Mouse (Mus musculus) heart, postnatal 36 days (tissue): Measurements from ENCODE around the gene Tacr3. TPM values are rescaled to one million over a fixed set of nuclear protein-coding genes. Genes with fewer than 3 reads are reported as not detected.

Experiments used
- DNase-seq, 2 experiments: peaks; one replicate each; pipeline ENCODE4 v3.0.0; 2021 to 2022
- intact Hi-C: fragments of 180-260 bp; cut with DNase I; formaldehyde crosslinking; loops from one replicate; pipeline ENCODE4 v1.15.1; 2025
- total RNA-seq, 2 experiments: library from RNA; stranded (reverse); gene quantifications; 2 replicates each; pipeline ENCODE4 v1.2.3; 2021

The Tacr3 gene
- not detected for total RNA-seq

DNA sequence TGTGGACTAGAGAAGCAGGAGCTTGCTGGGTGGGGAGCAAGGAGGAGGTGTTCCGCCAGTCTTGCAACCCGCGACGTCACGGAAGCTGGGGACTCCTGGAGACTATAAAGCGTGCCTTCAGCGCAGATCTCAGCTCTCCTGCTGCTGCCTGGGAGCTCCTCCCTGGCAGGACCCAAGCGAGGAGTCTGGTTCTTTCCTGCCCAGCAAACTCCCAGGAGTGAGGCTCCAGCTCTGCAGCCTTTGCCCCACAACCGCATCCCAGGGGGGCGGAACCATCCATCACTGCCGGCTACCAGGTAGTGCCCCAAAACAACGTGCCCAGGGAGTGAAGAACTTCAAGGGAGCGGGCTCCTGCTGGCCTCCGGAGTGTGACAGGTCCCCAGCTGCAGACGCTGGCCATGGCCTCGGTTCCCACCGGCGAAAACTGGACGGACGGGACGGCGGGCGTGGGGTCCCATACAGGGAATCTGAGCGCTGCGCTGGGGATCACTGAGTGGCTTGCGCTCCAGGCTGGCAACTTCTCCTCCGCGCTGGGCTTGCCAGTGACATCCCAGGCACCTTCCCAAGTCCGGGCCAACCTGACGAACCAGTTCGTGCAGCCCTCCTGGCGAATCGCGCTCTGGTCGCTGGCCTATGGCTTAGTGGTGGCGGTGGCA is at the start of gene Tacr3:
Tacr3 (plus strand) TSS at position 133 of the 656 bp plus-strand sequence.
- DNase-seq: no peak
- intact Hi-C loops: no loop called here

DNA sequence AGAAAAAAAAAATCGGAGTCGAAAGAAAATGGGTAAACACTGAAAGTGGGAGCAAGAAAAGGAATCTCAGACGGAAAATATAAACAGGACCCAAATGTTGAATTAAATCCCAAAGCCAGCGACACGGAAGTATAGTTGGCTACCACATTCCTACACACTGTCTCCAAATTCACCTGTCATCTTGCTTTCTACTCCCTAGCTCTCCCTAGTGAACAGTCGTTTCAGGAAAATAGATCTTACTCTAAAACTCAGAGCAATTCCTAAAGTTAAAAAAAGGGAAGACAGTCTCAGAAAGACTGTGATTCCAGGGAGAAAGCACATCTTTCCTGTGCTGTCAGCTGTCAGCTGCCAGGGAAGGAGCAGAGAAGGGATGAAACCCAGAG is 324 bp upstream of the Tacr3 start:
- intact Hi-C loops: no loop called here
- DNase-seq: no peak

DNA sequence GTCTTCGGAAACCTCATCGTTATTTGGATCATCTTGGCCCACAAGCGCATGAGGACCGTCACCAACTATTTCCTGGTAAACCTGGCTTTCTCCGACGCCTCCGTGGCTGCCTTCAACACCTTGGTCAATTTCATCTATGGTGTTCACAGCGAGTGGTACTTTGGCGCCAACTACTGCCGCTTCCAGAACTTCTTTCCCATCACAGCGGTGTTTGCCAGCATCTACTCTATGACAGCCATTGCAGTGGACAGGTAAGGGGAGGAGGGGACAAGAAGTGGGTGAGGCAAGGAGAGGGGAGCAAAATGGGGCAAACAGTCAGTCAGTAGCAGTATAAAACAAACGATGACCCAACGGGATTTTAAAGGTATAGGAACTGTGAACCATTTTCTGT is 719 bp downstream of the Tacr3 start:
- no peak for DNase-seq
- intact Hi-C loops: no loop called here

DNA sequence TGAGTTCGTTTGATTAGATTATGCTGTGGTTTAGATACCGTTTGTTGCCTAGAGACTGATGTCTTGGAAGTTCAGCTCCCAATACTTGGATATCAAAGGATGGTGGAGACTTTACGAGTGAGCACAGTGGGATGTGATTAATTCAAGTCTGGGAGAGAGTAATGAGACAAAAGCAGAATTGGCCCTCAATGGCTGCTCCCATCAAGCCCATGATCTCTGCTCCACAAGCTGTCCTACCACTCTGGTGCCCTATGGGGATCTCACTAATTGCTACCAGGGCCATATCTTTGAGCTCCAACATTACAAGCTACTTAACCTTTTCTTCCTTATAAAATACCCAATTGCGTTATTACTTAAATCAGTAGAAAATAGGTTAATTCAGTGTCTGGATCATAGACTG is 22.5 kb downstream of the Tacr3 start:
- intact Hi-C loops: no loop called here
- no peak for DNase-seq

DNA sequence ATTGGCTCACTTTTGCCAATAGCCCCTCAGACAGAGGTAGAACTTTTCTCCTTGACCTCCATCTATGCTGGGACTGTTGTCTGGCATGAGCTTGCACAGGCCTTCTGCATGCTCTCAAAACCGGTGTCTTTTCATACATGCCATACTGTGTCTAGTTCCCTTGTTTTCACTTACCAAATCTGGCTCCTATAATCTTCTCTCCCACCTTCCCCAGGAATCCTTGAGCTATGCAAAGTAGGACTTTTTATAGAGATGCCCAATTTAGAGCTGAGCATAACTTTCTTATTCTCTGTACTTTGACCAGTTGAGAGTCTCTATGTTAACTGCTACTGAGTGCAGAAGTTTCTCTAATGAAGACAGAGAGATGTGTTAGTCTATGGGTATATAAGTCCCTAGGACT is 48.9 kb downstream of the Tacr3 start:
- intact Hi-C loops: no loop called here
- DNase-seq: no peak

DNA sequence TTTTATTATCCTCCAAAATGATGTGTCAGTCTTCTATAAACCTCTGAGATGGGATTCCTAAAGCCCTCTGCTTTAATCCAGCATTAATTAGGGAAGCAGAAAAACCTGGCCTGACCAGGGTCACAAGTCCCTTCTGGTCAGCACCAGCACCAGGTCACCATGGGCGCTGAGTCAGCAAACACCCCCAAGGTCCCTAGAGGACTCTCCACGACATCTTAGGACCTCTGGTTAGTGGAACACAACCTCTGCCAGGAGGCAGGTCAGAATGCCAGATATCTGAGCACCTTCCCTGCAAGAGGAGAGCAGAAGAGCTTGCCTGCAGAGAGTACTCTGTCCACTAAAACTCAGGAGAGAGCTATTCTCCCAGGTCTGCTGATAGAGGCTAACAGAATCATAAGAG is 67.0 kb downstream of the Tacr3 start:
- DNase-seq: no peak
- intact Hi-C loops: no loop called here

DNA sequence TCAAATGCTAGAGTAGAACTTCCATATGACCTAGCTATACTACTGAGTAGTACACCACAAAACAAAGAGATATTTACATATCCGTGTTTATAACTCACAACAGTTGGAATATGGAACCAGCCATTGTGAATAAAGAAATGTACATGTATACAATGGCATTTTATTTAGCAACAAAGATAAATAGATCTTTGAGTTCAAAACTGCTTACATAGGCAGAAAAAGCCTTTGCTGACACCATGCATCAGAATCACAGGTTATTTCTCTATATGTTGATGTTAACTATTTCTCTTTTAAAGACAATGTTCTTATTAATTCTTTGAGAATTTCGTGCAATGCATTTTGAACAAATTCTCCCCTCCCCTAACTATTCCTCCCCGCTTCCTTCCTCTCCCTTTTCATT is 80.1 kb downstream of the Tacr3 start:
- no peak for DNase-seq
- intact Hi-C loops: no loop called here

DNA sequence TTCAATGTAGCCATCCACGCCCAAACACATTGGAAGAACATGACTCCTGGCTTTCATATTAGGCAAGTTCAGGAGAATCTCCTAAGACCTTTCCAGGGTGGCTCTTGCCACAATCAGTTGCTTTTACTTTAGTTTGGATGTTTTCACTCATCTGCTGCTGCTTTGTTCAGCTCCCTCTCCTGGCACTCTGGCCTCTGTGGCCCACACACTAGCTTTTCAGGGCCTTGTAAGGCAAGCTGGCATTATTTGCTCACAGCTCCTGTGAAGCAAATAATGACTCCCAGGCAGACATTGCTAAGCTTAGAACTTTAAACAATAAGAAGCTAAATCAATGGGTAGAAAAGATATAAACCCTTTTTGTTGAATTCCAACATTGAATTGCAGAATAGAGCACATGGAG is 105.9 kb downstream of the Tacr3 start:
- intact Hi-C loops: no loop called here

DNA sequence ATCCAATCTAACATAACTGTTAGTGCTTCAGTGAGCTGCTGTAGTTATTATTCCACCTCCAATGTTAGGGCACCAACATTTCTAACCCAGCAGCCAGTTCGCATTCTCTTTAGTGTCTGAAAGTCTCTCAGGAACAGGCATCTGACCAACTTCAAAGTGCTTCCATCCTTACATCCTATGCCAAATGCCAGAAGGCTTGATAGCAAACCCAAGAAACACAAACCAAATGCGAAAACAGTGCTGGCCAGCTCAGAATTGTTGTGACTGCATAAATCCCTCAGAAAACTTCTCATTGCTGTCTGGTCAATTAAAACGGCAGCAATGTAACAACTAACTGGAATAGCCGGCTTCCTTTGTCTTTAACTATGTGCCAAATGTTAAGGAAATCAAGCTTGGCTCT is 106.7 kb downstream of the Tacr3 start:
- DNase-seq: no peak
- intact Hi-C loops: no loop called here

More for the DNA sequence above, 105.9 kb downstream of the Tacr3 start:
- DNase-seq: no peak

DNA sequence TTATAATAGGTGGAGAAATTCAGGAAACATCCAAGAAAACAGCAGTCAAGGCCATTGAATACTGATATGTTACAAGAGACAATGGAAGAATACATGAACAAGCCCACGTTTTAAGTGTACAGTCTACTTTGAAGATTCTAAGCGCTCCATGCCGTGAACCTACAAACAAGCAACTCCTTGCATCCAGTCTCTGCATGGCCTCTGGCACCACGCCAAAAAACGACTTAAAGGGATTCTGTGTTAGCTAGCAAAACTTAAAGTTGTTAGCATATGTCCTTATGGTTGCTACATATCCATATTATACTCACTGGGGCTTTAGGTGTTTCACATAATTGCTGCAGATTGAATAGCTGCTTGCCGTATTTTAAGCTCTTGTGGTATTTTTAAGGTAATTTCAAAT is 134.7 kb downstream of the Tacr3 start:
- DNase-seq: no peak
- intact Hi-C loops: no loop called here

DNA sequence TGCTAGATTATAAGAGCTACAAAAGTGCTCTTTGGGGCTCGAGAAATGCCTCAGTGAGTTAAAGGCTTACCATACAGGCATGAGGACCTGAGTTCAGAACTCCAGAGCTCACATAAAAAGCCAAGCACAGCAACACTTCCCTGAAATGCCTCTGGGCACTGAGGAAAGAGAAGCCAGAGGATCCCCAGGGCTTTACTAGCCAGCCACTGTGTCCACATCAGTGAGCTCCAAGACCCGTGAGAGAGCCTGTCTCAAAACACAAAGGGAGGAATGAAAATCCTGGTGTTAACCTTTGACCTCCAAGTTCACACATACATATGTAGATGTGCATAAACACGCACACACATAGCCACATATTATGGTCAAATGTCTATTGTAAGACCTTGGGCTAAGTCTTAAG is 150.1 kb downstream of the Tacr3 start:
- no peak for DNase-seq
- intact Hi-C loops: no loop called here

DNA sequence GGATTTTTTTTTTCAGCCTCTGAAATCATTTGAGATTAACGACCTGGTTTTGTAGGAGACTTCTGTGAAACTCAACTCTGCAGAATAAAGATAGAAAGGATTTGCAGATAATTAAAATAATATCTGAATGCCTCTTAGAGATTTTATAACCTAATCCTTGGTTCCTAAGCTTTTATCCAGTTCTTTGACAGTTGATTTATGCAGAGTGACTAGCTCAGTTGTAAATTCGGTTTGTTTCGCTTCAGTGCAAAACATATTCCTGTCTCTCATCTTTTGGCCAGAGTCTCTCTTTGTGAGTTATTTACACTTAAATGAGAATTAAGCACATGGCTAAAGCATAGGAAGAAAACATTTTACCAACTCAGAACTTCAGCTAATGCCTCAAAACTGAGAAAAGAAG is 151.3 kb downstream of the Tacr3 start:
- DNase-seq: no peak
- intact Hi-C loops: no loop called here
